Mouse (Mus musculus) urinary bladder, postnatal 0 days (tissue): ENCODE data around the gene Polr1c. TPM values are rescaled to one million over a fixed set of nuclear protein-coding genes. Genes with fewer than 3 reads are reported as not detected.

ENCODE experiments used
- microRNA counts: library from miRNA; unstranded; fragments of <30 nt; microRNA quantifications from one replicate; lab custom pipeline; 2016
- microRNA-seq: library from miRNA; unstranded; fragments of <30 nt; microRNA quantifications from one replicate; pipeline ENCODE4, GENCODE M21; 2016
- polyA plus RNA-seq: library from polyadenylated mRNA; unstranded; fragments of >200 nt; fragmentation: Nextera tagmentation; extraction: Ambion mirVana; gene quantifications from 2 replicates; pipeline ENCODE4 v1.2.1, GENCODE M21; 2015

Gene Polr1c
- polyA plus RNA-seq = 39.0 TPM in 2 replicates

GRCm38 (mm10) chr17:46247512-46248188 is at the start of gene Polr1c, which contains the start of gene Yipf3:
Gene Polr1c (minus strand): TSS chr17:46248054.
Gene Yipf3 (plus strand): TSS chr17:46248080.

GRCm38 (mm10) chr17:46282483-46283123 is 34.7 kb upstream of the Polr1c start, which contains the start of gene Tjap1:
Gene Tjap1 (minus strand): TSS chr17:46283026.

GRCm38 (mm10) chr17:46253452-46254084 is 5.7 kb upstream of the Polr1c start, which contains the start of gene Lrrc73:
Gene Lrrc73 (plus strand): TSS chr17:46253531.

GRCm38 (mm10) chr17:46202421-46203071 is 45.3 kb downstream of the Polr1c start, which contains the start of the genes Polh and Xpo5:
Gene Polh (minus strand): TSS chr17:46202645.
Gene Xpo5 (plus strand): TSS chr17:46202782.

MicroRNAs encoded within 50 kb of the gene (microRNA counts, 519-probe panel; counts per million panel counts)
- microRNA mmu-miR-693-3p (lab: Ali Mortazavi, UCI) (not detected), microRNA mmu-miR-693-5p (lab: Ali Mortazavi, UCI) (not detected)

Small RNA genes within 50 kb of the gene (microRNA-seq; reads per million reads assigned to microRNA genes)
- not detected for gene Mir693

Other genes starting within 250 kb of the Polr1c start
- gene Vegfa, start 215.7 kb downstream of the Polr1c start, polyA plus RNA-seq = 2.1 and 2.5 TPM in 2 replicates
- gene Mrps18a, start 137.1 kb downstream of the Polr1c start, polyA plus RNA-seq = 73.0 and 78.2 TPM in 2 replicates
- 4.6 and 4.9 TPM in 2 replicates for gene Rsph9, start 103.8 kb downstream of the Polr1c start, polyA plus RNA-seq
- gene Mad2l1bp, start 94.5 kb downstream of the Polr1c start, polyA plus RNA-seq = 18.7 and 20.4 TPM in 2 replicates
- 13.4 and 15.1 TPM in 2 replicates for gene Gtpbp2, start 87.0 kb downstream of the Polr1c start, polyA plus RNA-seq
- 7.7 and 11.9 TPM in 2 replicates for gene Polh, start 45.4 kb downstream of the Polr1c start, polyA plus RNA-seq
- gene Xpo5, start 45.3 kb downstream of the Polr1c start, polyA plus RNA-seq = 13.0 and 15.6 TPM in 2 replicates
- 109 and 124 TPM in 2 replicates for gene Yipf3, start within 50 bp of the Polr1c start, polyA plus RNA-seq
- 0.43 and 0.46 TPM in 2 replicates for gene Lrrc73, start 5.5 kb upstream of the Polr1c start, polyA plus RNA-seq
- gene Tjap1, start 35.0 kb upstream of the Polr1c start, polyA plus RNA-seq = 27.2 and 28.3 TPM in 2 replicates
- gene Dlk2, start 49.4 kb upstream of the Polr1c start, polyA plus RNA-seq = 15.5 and 16.6 TPM in 2 replicates
- gene Abcc10, start 80.3 kb upstream of the Polr1c start, polyA plus RNA-seq = 3.4 and 4.0 TPM in 2 replicates
- gene Zfp318, start 135.7 kb upstream of the Polr1c start, polyA plus RNA-seq = 5.7 and 6.6 TPM in 2 replicates
- not detected in 2 replicates for gene Crip3, start 180.9 kb upstream of the Polr1c start, polyA plus RNA-seq
- gene Slc22a7, start 190.4 kb upstream of the Polr1c start, polyA plus RNA-seq = not detected in 2 replicates
- 0.02 TPM in 2 replicates for gene Ttbk1, start 239.6 kb upstream of the Polr1c start, polyA plus RNA-seq
- 17.5 and 18.0 TPM in 2 replicates for gene Dnph1, start 248.7 kb upstream of the Polr1c start, polyA plus RNA-seq